Mouse (Mus musculus) liver, adult 2 months (tissue): ENCODE measurements at regions not wholly inside any gene's neighbourhood (a gene's known extent, or its start where the extent isn't known, plus 50 kb on each side); places are given as distances from the start of the nearest gene placed in this dataset.

ENCODE experiments used
- CTCF ChIP-seq: fragments of 200-500 bp; IDR thresholded peaks from 2 replicates; pipeline ENCODE4 v1.5.1; 2011; ENCODE audit warnings: low read depth, low read length, control low read depth
- POLR2A ChIP-seq: fragments of 200-500 bp; IDR thresholded peaks from 2 replicates; pipeline ENCODE4 v1.6.1; 2011; ENCODE audit warnings: low read length, control low read depth; ENCODE audit not compliant: insufficient read depth; ENCODE audit errors: extremely low read depth

DNA sequence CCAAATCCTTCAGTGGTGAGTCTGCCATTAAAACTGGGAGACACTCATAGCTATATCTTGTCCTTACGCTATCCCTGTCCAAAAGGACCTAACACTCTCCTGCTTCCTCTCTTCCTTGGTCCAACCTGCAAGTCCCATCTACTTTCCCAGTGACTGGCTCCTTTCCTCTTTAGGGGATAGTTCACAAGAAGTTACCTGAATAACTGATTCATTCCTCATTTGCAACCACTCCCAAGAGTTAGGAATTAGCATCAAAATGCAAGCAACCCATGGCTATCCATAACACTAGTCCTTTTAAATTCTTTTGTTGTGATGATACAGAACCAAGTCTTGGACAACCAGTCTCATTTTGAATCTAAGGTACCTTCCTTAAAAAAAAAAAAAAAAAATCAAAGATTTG lies 576.9 kb downstream of the Cdh10 start:
- TF ChIP-seq CTCF, result no peak
- TF ChIP-seq POLR2A, result no peak
